Mouse (Mus musculus) MEL (cell line): Measurements from ENCODE around the gene Adamtsl3. TPM values are rescaled to one million over a fixed set of nuclear protein-coding genes. Genes with fewer than 3 reads are reported as not detected.

Experiments
- DNase-seq: peaks from one replicate; pipeline ENCODE4 v3.0.0; 2011; ENCODE audit warnings: low read depth, low spot score
- H3K27ac ChIP-seq: 2 replicates; pipeline ENCODE4 v1.5.1; 2012; ENCODE audit warnings: low read depth, mild to moderate bottlenecking, control low read depth, low read length, moderate library complexity; ENCODE audit not compliant: control insufficient read depth
- H3K27me3 ChIP-seq, 2 experiments: fragments of 150-350 bp in 1 of 2; sonication (generic) in 1 of 2; 2 replicates each; pipeline ENCODE4 v1.6.1; 2012; ENCODE audit warnings: low read length in 2 of 2, mild to moderate bottlenecking in 2 of 2, improper control_type of control experiment in 1 of 2, moderate library complexity in 1 of 2; ENCODE audit not compliant: insufficient read depth in 2 of 2, control insufficient read depth in 1 of 2
- H3K36me3 ChIP-seq, 2 experiments: 2 replicates each; pipeline ENCODE4 v1.6.1; 2012 to 2014; ENCODE audit warnings: low read length in 2 of 2, improper control_type of control experiment in 1 of 2, inconsistent platforms in 1 of 2, mild to moderate bottlenecking in 1 of 2; ENCODE audit not compliant: insufficient read depth in 2 of 2, control insufficient read depth in 1 of 2
- H3K4me1 ChIP-seq, 2 experiments: fragments of 150-350 bp in 1 of 2; sonication (generic) in 1 of 2; 2 replicates each; pipeline ENCODE4 v1.6.1; 2012; ENCODE audit warnings: low read length in 2 of 2, improper control_type of control experiment in 1 of 2, mild to moderate bottlenecking in 1 of 2; ENCODE audit not compliant: insufficient read depth in 2 of 2, control insufficient read depth in 1 of 2
- H3K4me3 ChIP-seq, 2 experiments: fragments of 150-350 bp in 1 of 2; sonication (generic) in 1 of 2; 2 replicates each; pipeline ENCODE4 v1.5.1; 2012; ENCODE audit warnings: low read depth in 2 of 2, low read length in 2 of 2, mild to moderate bottlenecking in 2 of 2, moderate library complexity in 2 of 2, control low read depth in 1 of 2, improper control_type of control experiment in 1 of 2; ENCODE audit not compliant: control insufficient read depth in 1 of 2, insufficient read depth in 1 of 2
- H3K79me2 ChIP-seq: 2 replicates; pipeline ENCODE4 v1.6.1; 2012; ENCODE audit warnings: mild to moderate bottlenecking, low read length, moderate library complexity; ENCODE audit not compliant: control insufficient read depth, poor library complexity, insufficient read depth
- H3K9ac ChIP-seq: 2 replicates; pipeline ENCODE4 v1.6.1; 2012; ENCODE audit warnings: low read depth, mild to moderate bottlenecking, control low read depth, low read length, moderate library complexity; ENCODE audit not compliant: control insufficient read depth, poor library complexity, severe bottlenecking
- H3K9me3 ChIP-seq: fragments of 150-350 bp; sonication (generic); replicated peaks from 2 replicates; pipeline ENCODE4 v1.6.1; 2012; ENCODE audit warnings: mild to moderate bottlenecking, low read length, improper control_type of control experiment, moderate library complexity; ENCODE audit not compliant: insufficient read depth
- CHD2 ChIP-seq: IDR thresholded peaks from 2 replicates; pipeline ENCODE4 v1.6.1; 2011; ENCODE audit warnings: low read length, improper control_type of control experiment
- CTCF ChIP-seq, 3 experiments: IDR thresholded peaks in 2 of 3; conservative IDR thresholded peaks in 1 of 3; 2 replicates each; pipeline ENCODE4 v1.5.1; 2011 to 2012; ENCODE audit warnings: low read length in 3 of 3, low read depth in 2 of 3, mild to moderate bottlenecking in 2 of 3, improper control_type of control experiment in 1 of 3, inconsistent platforms in 1 of 3, mixed read lengths in 1 of 3, moderate library complexity in 1 of 3; ENCODE audit not compliant: control insufficient read depth in 1 of 3, insufficient read depth in 1 of 3, poor library complexity in 1 of 3, severe bottlenecking in 1 of 3
- ELF1 ChIP-seq: IDR thresholded peaks from 2 replicates; pipeline ENCODE4 v1.6.1; 2014; ENCODE audit warnings: low read depth, mild to moderate bottlenecking, inconsistent platforms, low read length, improper control_type of control experiment, moderate library complexity
- ETS1 ChIP-seq: IDR thresholded peaks from 2 replicates; pipeline ENCODE4 v1.6.1; 2012; ENCODE audit warnings: low read depth, mild to moderate bottlenecking, inconsistent platforms, low read length, improper control_type of control experiment, moderate library complexity
- GABPA ChIP-seq: IDR thresholded peaks from 2 replicates; pipeline ENCODE4 v1.6.1; 2012; ENCODE audit warnings: low read depth, mild to moderate bottlenecking, inconsistent platforms, low read length, improper control_type of control experiment, moderate library complexity
- GATA1 ChIP-seq: IDR thresholded peaks from 2 replicates; pipeline ENCODE4 v1.6.1; 2011; ENCODE audit warnings: low read depth, low read length, improper control_type of control experiment
- HCFC1 ChIP-seq: IDR thresholded peaks from 2 replicates; pipeline ENCODE4 v1.6.1; 2012; ENCODE audit warnings: low read depth, mild to moderate bottlenecking, inconsistent platforms, low read length, improper control_type of control experiment, moderate library complexity
- MAFK ChIP-seq: IDR thresholded peaks from 2 replicates; pipeline ENCODE4 v1.6.1; 2011; ENCODE audit warnings: low read depth, mild to moderate bottlenecking, low read length, improper control_type of control experiment, borderline replicate concordance
- MAX ChIP-seq: IDR thresholded peaks from 2 replicates; pipeline ENCODE4 v1.6.1; 2011; ENCODE audit warnings: low read length, improper control_type of control experiment
- MAZ ChIP-seq: IDR thresholded peaks from 2 replicates; pipeline ENCODE4 v1.6.1; 2012; ENCODE audit warnings: low read depth, mild to moderate bottlenecking, inconsistent platforms, low read length, improper control_type of control experiment
- MEF2A ChIP-seq: IDR thresholded peaks from 2 replicates; pipeline ENCODE4 v1.6.1; 2014; ENCODE audit warnings: low read depth, mild to moderate bottlenecking, inconsistent platforms, low read length, improper control_type of control experiment; ENCODE audit not compliant: poor library complexity, insufficient replicate concordance, severe bottlenecking; ENCODE audit errors: extremely low read depth
- MXI1 ChIP-seq: IDR thresholded peaks from 2 replicates; pipeline ENCODE4 v1.6.1; 2011; ENCODE audit warnings: mild to moderate bottlenecking, low read depth, low read length, improper control_type of control experiment
- NRF1 ChIP-seq: IDR thresholded peaks from 2 replicates; pipeline ENCODE4 v1.6.1; 2014; ENCODE audit warnings: low read depth, mild to moderate bottlenecking, inconsistent platforms, low read length, improper control_type of control experiment, moderate library complexity; ENCODE audit not compliant: poor library complexity, insufficient read depth, severe bottlenecking
- POLR2AphosphoS2 ChIP-seq: IDR thresholded peaks from 2 replicates; pipeline ENCODE4 v1.6.1; 2011; ENCODE audit warnings: low read length, improper control_type of control experiment
- RCOR1 ChIP-seq: IDR thresholded peaks from 2 replicates; pipeline ENCODE4 v1.6.1; 2012; ENCODE audit warnings: low read depth, mild to moderate bottlenecking, inconsistent platforms, low read length, improper control_type of control experiment
- SMC3 ChIP-seq: IDR thresholded peaks from 2 replicates; pipeline ENCODE4 v1.6.1; 2011; ENCODE audit warnings: low read depth, low read length, improper control_type of control experiment
- TBP ChIP-seq: IDR thresholded peaks from 2 replicates; pipeline ENCODE4 v1.8.0; 2011; ENCODE audit warnings: low read depth, low read length, improper control_type of control experiment
- USF1 ChIP-seq: IDR thresholded peaks from 2 replicates; pipeline ENCODE4 v1.6.1; 2014; ENCODE audit warnings: low read depth, mild to moderate bottlenecking, inconsistent platforms, low read length, improper control_type of control experiment, moderate library complexity
- ZC3H11A ChIP-seq: IDR thresholded peaks from 2 replicates; pipeline ENCODE4 v1.6.1; 2012; ENCODE audit warnings: low read depth, mild to moderate bottlenecking, inconsistent platforms, low read length, improper control_type of control experiment
- ZNF384 ChIP-seq: IDR thresholded peaks from 2 replicates; pipeline ENCODE4 v1.6.1; 2012; ENCODE audit warnings: low read depth, mild to moderate bottlenecking, inconsistent platforms, low read length, improper control_type of control experiment
- polyA plus RNA-seq, 2 experiments: library from polyadenylated mRNA; stranded (reverse) in 1 of 2; unstranded in 1 of 2; fragments of >175 nt in 1 of 2; fragments of >200 nt in 1 of 2; gene quantifications; 2 replicates each; pipeline versions ENCODE4 v1.2.1 to v1.2.4; 2012; ENCODE audit warnings: low replicate concordance in 2 of 2, low read depth in 1 of 2; ENCODE audit not compliant: insufficient read length in 2 of 2, insufficient read depth in 1 of 2, missing spikeins in 1 of 2
- total RNA-seq: library from RNA; depleted of rRNA; stranded (reverse); fragments of 300-350 nt; gene quantifications from 2 replicates; pipeline ENCODE4 v1.2.3, GENCODE M21; 2012

Gene Adamtsl3
- total and polyA plus RNA-seq, 3 experiments = not detected

DNA sequence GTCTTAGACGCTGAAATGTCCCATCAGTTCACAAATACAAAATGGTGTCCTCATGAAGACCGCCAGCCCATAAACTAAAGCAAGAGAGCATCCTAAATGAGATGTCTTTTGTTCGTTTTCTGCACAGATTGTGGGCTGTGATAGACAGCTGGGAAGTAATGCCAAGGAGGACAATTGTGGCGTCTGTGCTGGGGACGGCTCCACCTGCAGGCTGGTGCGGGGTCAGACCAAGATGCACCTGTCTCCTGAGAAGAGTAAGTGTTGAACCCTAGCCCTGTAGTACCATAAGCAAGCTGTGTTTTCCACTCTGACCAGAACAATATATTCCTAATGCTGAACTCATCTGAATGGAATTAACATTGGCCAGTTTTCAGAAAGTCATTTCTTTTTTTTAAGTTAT is 129.9 kb downstream of the Adamtsl3 start:
- Histone ChIP-seq H3K9me3 (no peaks in the 10 kb centered on the region), H3K27ac (no peak overlapping the region), H3K4me1 (no peaks in the 10 kb centered on the region), H3K4me3 (no peak overlapping the region), H3K9ac (no peak overlapping the region)
- no peak for DNase-seq
- no peak for TF ChIP-seq RCOR1
- no peak for TF ChIP-seq SMC3
- no peak for TF ChIP-seq POLR2AphosphoS2
- TF ChIP-seq MEF2A = no peak
- TF ChIP-seq MAZ = no peak
- TF ChIP-seq GABPA = no peak
- no peak for TF ChIP-seq MXI1
- TF ChIP-seq MAX = no peak
- no peak for TF ChIP-seq GATA1
- no peak for TF ChIP-seq USF1
- TF ChIP-seq TBP = no peak
- no peak for TF ChIP-seq MAFK
- no peak for TF ChIP-seq HCFC1
- TF ChIP-seq CTCF (IDR thresholded peaks at IDR 0.05 in 2 of 3, conservative IDR thresholded peaks at IDR 0.05 in 1 of 3; ENCODE audit: control insufficient read depth in 1 of 3, insufficient read depth in 1 of 3, low read depth in 2 of 3, low read length in 3 of 3, poor library complexity in 1 of 3, severe bottlenecking in 1 of 3) = no peak
- no peak for TF ChIP-seq ETS1
- TF ChIP-seq, all 39 proteins: peak for 0
- no peaks in the 10 kb centered on the region for H3K36me3 ChIP-seq
- no peaks in the 10 kb centered on the region for H3K27me3 ChIP-seq
- H3K79me2 ChIP-seq = no peaks in the 10 kb centered on the region

DNA sequence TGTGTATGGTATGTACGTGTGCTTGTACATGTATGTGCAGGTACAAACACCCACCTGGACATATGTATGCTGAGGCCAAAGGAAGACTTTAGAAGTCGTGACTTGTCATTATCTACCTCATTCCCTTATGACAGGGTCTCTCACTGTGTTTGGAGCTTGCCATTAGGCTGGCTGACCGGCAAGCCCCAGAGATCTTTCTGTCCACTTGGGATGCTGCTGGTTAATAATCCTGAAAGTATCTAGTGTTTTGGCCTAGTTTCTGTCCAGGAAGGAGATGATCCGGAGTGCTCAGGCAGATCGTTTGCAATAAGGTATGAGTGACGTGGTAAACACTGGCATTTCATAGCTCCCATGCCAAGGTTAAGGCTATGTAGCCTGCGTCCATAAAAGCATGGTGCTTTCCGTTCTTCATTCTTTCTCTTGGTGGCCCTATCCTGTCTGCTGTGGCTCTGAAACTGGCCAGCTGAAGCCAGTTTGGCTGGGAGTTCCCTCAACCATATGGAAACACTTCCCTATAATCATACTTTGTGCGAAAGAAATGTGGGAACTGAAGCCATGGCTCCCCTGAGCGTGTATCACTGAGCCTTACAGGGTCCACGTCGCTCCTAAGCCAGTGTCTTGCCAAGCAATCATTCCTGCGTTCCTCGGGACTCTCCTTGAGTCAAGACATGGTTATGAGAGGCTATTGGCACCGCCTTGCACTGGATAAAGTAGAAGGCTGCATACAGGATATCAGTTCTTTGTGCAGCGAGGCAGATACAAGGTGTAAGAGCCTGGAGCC is 141.1 kb downstream of the Adamtsl3 start:
- no peaks in the 10 kb centered on the region for H3K9me3 ChIP-seq
- H3K4me3 ChIP-seq = no peak overlapping the region
- no peaks in the 10 kb centered on the region for H3K36me3 ChIP-seq
- H3K27ac ChIP-seq = no peak overlapping the region
- H3K9ac ChIP-seq = no peak overlapping the region
- no peaks in the 10 kb centered on the region for H3K4me1 ChIP-seq
- H3K27me3 ChIP-seq = no peaks in the 10 kb centered on the region
- TF ChIP-seq ZNF384 = no peak
- TF ChIP-seq ZC3H11A = no peak
- no peak for TF ChIP-seq ELF1
- no peak for TF ChIP-seq MAFK
- TF ChIP-seq CTCF (IDR thresholded peaks at IDR 0.05 in 2 of 3, conservative IDR thresholded peaks at IDR 0.05 in 1 of 3; ENCODE audit: control insufficient read depth in 1 of 3, insufficient read depth in 1 of 3, low read depth in 2 of 3, low read length in 3 of 3, poor library complexity in 1 of 3, severe bottlenecking in 1 of 3) = no peak
- TF ChIP-seq NRF1 = no peak
- TF ChIP-seq CHD2 = no peak
- no peak for TF ChIP-seq HCFC1
- no peaks in the 10 kb centered on the region for H3K79me2 ChIP-seq
- no peak for DNase-seq
